In the genomic region with DNA sequence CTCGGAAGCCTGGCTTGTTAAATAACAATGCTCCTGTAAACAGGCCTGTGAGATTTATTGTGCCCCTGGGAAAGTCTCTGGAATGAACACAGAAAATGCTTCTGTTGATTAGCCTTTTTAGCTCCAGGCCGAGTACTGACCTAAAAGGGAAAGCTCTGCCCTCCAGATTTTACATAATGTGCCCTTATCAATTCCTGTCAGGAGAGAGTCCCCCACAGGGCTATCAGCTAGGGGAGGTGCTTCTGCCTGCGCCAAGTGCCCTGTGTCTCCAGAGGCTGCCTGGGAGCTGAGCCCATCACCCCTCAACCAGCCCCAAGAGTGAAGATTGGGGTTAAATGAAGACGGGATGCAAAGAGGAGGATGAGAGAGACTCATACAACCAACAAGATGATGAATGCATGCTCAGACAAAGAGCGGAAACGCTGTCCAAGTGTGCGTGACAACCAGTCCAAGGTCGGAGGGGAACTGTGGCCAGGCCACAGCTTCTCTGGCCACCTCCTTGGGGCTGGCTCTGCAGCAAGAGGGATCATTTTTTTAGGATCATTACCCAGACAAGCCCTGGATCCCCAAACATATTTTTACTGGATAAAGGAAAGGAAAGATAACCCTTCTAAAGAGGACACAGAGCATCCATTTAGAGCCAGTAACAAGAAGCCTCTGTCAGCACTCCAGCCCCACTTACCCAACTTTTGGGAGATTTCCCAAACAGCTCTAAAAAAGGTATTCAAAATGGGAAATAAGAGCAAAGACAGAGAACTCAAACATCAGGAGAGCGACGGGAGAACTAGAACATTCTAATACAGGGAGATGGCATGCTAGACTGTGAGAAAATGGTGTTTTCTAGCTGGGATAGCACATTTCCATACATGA, we compare ENCODE assay signal across 9 mouse cellular contexts.
DNase-seq lines count a peak whose midpoint lies in the region; ATAC-seq lines count a peak whose summit lies in the region.
"Had no signal": no experiment of that assay in that cellular context is flagged by ENCODE, and none has a peak within 500 bp of the region (broad histone marks: within the 10 kb centered on the region; RNA-seq: fewer than 3 reads in every experiment).

No protein-coding gene starts in this region.

- H3K4me3 ChIP-seq in intestine, embryonic 14.5 days (ENCODE audit: low read depth, low read length), result no peak overlapping the region
- H3K4me3 ChIP-seq in intestine, embryonic 15.5 days (replicated peaks), result no peak overlapping the region
- no peak overlapping the region for H3K4me3 ChIP-seq in hindbrain, embryonic 14.5 days (replicated peaks; ENCODE audit: low read length)
- H3K4me3 ChIP-seq in liver, embryonic 13.5 days (replicated peaks), result no peak overlapping the region
- H3K4me3 ChIP-seq: embryonic facial prominence, embryonic 15.5 days had no signal

- no peak for DNase-seq in intestine, embryonic 14.5 days (ENCODE audit: low spot score)
- DNase-seq in forelimb bud, embryonic 11.5 days (ENCODE audit: low read depth, low spot score), result peak; percentile 77
- DNase-seq in hindbrain, embryonic 14.5 days (ENCODE audit: low spot score), result peak; percentile 50
- no peak for DNase-seq in liver, embryonic 13.5 days
- no peak for DNase-seq in urinary bladder, postnatal 4 days (ENCODE audit: low spot score in 2 of 2)
- no peak for DNase-seq in frontal cortex, postnatal 25 days (ENCODE audit: low spot score in 2 of 2)
- DNase-seq in left cerebral cortex, adult 8-10 months (ENCODE audit: low spot score in 2 of 2), result no peak

- 38% methylated on average over 10 of the region's 10 CpGs for WGBS in intestine, embryonic 14.5 days
- 46% methylated on average over 10 of the region's 10 CpGs for WGBS in intestine, embryonic 15.5 days
- WGBS in hindbrain, embryonic 14.5 days, result 31% methylated on average over 10 of the region's 10 CpGs
- WGBS in liver, embryonic 13.5 days (ENCODE audit: insufficient replicate concordance), result 28% methylated on average over 10 of the region's 10 CpGs

- H3K9me3 ChIP-seq in intestine, embryonic 14.5 days (ENCODE audit: control insufficient read depth, low read length), result no peaks in the 10 kb centered on the region
- H3K9me3 ChIP-seq in intestine, embryonic 15.5 days, result no peaks in the 10 kb centered on the region
- H3K9me3 ChIP-seq in hindbrain, embryonic 14.5 days (ENCODE audit: control insufficient read depth, low read length), result no peaks in the 10 kb centered on the region
- no peaks in the 10 kb centered on the region for H3K9me3 ChIP-seq in liver, embryonic 13.5 days (replicated peaks)
- H3K9me3 ChIP-seq: embryonic facial prominence, embryonic 15.5 days had no signal

- peak overlapping the region; percentile 29 for H3K27ac ChIP-seq in intestine, embryonic 14.5 days (ENCODE audit: low read depth)
- H3K27ac ChIP-seq in intestine, embryonic 15.5 days, result no peak overlapping the region; the same call in 1 of the 2 replicates
- no peak overlapping the region for H3K27ac ChIP-seq in hindbrain, embryonic 14.5 days
- no peak overlapping the region for H3K27ac ChIP-seq in liver, embryonic 13.5 days
- H3K27ac ChIP-seq: embryonic facial prominence, embryonic 15.5 days had no signal

- no peak for ATAC-seq in intestine, embryonic 14.5 days (replicated peaks; ENCODE audit: low FRiP score, low TSS enrichment, low read depth)
- no peak; the same call in 1 of the 2 replicates for ATAC-seq in intestine, embryonic 15.5 days
- ATAC-seq in hindbrain, embryonic 14.5 days (ENCODE audit: low FRiP score), result no peak
- 0 out of 2 replicates have a peak, but pooled peaks have one; percentile 36 for ATAC-seq in liver, embryonic 13.5 days (ENCODE audit: low read depth)

- peaks cover 18% of the 10 kb centered on the region for H3K4me1 ChIP-seq in intestine, embryonic 14.5 days (replicated peaks; ENCODE audit: control insufficient read depth, insufficient read depth, low read length)
- H3K4me1 ChIP-seq in intestine, embryonic 15.5 days (replicated peaks), result peaks cover 11% of the 10 kb centered on the region; the same call in 1 of the 2 replicates
- H3K4me1 ChIP-seq in hindbrain, embryonic 14.5 days (replicated peaks; ENCODE audit: control insufficient read depth, insufficient read depth, low read length), result peaks cover 11% of the 10 kb centered on the region; the same call in 1 of the 2 replicates
- 0 out of 2 replicates have a peak, but pooled peaks cover 6% of the 10 kb centered on the region for H3K4me1 ChIP-seq in liver, embryonic 13.5 days (replicated peaks)

- no peak overlapping the region for H3K4me2 ChIP-seq in intestine, embryonic 14.5 days (ENCODE audit: low read length)
- no peak overlapping the region for H3K4me2 ChIP-seq in intestine, embryonic 15.5 days (replicated peaks)
- H3K4me2 ChIP-seq in hindbrain, embryonic 14.5 days (replicated peaks), result no peak overlapping the region
- H3K4me2 ChIP-seq in liver, embryonic 13.5 days, result no peak overlapping the region
- H3K4me2 ChIP-seq: embryonic facial prominence, embryonic 15.5 days had no signal

- H3K9ac ChIP-seq in intestine, embryonic 14.5 days (ENCODE audit: low read length), result no peak overlapping the region
- no peak overlapping the region for H3K9ac ChIP-seq in intestine, embryonic 15.5 days
- H3K9ac ChIP-seq in hindbrain, embryonic 14.5 days, result no peak overlapping the region
- H3K9ac ChIP-seq in liver, embryonic 13.5 days, result no peak overlapping the region
- H3K9ac ChIP-seq: embryonic facial prominence, embryonic 15.5 days had no signal

- H3K27me3 ChIP-seq in intestine, embryonic 14.5 days (replicated peaks; ENCODE audit: control insufficient read depth, insufficient read depth, low read length), result no peaks in the 10 kb centered on the region
- no peaks in the 10 kb centered on the region for H3K27me3 ChIP-seq in intestine, embryonic 15.5 days (replicated peaks)
- no peaks in the 10 kb centered on the region for H3K27me3 ChIP-seq in hindbrain, embryonic 14.5 days (ENCODE audit: control insufficient read depth, insufficient read depth, low read length)
- H3K27me3 ChIP-seq in liver, embryonic 13.5 days, result 0 out of 2 replicates have a peak, but pooled peaks cover 3% of the 10 kb centered on the region
- H3K27me3 ChIP-seq: embryonic facial prominence, embryonic 15.5 days had no signal

- no peaks in the 10 kb centered on the region for H3K36me3 ChIP-seq in intestine, embryonic 14.5 days (ENCODE audit: control insufficient read depth, insufficient read depth, low read length)
- H3K36me3 ChIP-seq in intestine, embryonic 15.5 days, result no peaks in the 10 kb centered on the region
- no peaks in the 10 kb centered on the region for H3K36me3 ChIP-seq in hindbrain, embryonic 14.5 days (replicated peaks; ENCODE audit: control insufficient read depth, insufficient read depth)
- no peaks in the 10 kb centered on the region for H3K36me3 ChIP-seq in liver, embryonic 13.5 days
- H3K36me3 ChIP-seq: embryonic facial prominence, embryonic 15.5 days had no signal

Comparison
In these comparisons a context has a peak if more than half of its experiments do, and no peak if none do; other contexts are left out.
1. DNase-seq: peak in forelimb bud, embryonic 11.5 days (single experiment) and hindbrain, embryonic 14.5 days (single experiment); none in intestine, embryonic 14.5 days (single experiment), liver, embryonic 13.5 days (single experiment), urinary bladder, postnatal 4 days (0 of 2), frontal cortex, postnatal 25 days (0 of 2) and left cerebral cortex, adult 8-10 months (0 of 2).